Mouse (Mus musculus): ENCODE measurements at regions not wholly inside any gene's neighbourhood (a gene's known extent, or its start where the extent isn't known, plus 50 kb on each side); places are given as distances from the start of the nearest gene placed in this dataset.

DNA sequence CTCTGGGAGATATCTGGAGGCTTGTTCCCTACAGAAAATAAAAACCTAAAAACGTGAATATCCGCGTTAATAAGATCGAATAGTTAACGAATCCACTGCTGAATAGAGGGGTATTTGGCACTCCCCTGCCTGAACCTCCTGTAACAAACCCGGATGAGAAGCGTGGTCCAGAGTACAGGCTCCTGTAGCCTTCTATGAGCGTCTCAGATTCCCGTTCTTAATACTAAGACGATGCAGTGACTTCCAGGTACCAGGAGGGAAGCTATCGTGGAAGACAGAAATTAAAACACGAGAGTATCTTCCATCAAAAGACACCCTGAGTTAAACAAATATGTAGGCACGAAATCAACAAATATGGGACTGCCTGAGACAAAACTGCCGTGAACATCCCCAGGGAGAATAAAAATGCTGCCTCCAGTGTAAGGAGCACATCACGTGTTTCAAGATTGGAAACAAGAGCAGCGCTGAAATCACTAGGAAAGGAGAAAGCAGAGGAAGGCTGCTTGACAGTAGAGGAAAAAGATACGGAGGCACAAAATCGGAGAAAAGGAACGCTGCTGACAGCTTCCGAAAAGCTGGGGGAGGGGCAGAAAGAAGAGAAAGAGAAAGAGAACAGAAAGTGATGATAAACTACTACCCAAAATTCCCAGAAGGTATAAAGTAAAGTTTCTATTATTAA lies 83.6 kb upstream of the Ift57 start:
- H3K27me3 ChIP-seq (ENCODE audit: control insufficient read depth in 1 of 2, insufficient read depth in 2 of 2, low read length in 2 of 2) = peaks cover 0 to 1% of the 10 kb centered on the region in 2 experiments; a peak in 1 of 4 replicates
- H3K4me3 ChIP-seq (ENCODE audit: control insufficient read depth in 1 of 2, insufficient read depth in 1 of 2, low read depth in 2 of 2, low read length in 2 of 2) = no peak overlapping the region
- no peaks in the 10 kb centered on the region for H3K36me3 ChIP-seq (ENCODE audit: control insufficient read depth in 1 of 2, insufficient read depth in 2 of 2, low read length in 2 of 2)
- no peak overlapping the region for H3K9ac ChIP-seq (ENCODE audit: control insufficient read depth, low read depth, low read length, poor library complexity, severe bottlenecking)
- H3K9me3 ChIP-seq (replicated peaks; ENCODE audit: insufficient read depth, low read length) = no peaks in the 10 kb centered on the region
- H3K4me1 ChIP-seq (ENCODE audit: control insufficient read depth in 1 of 2, insufficient read depth in 2 of 2, low read length in 2 of 2) = no peaks in the 10 kb centered on the region
- TF ChIP-seq UBTF (IDR thresholded peaks at IDR 0.05; ENCODE audit: borderline replicate concordance, insufficient read depth, low read depth, low read length) (no peak), MYC (IDR thresholded peaks at IDR 0.05; ENCODE audit: low read depth, low read length) (no peak), POLR2AphosphoS5 (IDR thresholded peaks at IDR 0.05; ENCODE audit: borderline replicate concordance, low read depth, low read length) (no peak), EP300 (IDR thresholded peaks at IDR 0.05; ENCODE audit: low read depth in 1 of 2, low read length in 2 of 2) (no peak), E2F4 (IDR thresholded peaks at IDR 0.05; ENCODE audit: borderline replicate concordance, low read depth, low read length) (no peak), SMC3 (IDR thresholded peaks at IDR 0.05; ENCODE audit: low read depth, low read length) (no peak), JUND (IDR thresholded peaks at IDR 0.05; ENCODE audit: low read depth, low read length) (no peak)
- H3K79me2 ChIP-seq (ENCODE audit: control insufficient read depth, insufficient read depth, low read length, poor library complexity) = no peaks in the 10 kb centered on the region
- DNase-seq (ENCODE audit: low read depth, low spot score) = no peak
- no peak overlapping the region for H3K27ac ChIP-seq (ENCODE audit: control insufficient read depth, low read depth, low read length)

DNA sequence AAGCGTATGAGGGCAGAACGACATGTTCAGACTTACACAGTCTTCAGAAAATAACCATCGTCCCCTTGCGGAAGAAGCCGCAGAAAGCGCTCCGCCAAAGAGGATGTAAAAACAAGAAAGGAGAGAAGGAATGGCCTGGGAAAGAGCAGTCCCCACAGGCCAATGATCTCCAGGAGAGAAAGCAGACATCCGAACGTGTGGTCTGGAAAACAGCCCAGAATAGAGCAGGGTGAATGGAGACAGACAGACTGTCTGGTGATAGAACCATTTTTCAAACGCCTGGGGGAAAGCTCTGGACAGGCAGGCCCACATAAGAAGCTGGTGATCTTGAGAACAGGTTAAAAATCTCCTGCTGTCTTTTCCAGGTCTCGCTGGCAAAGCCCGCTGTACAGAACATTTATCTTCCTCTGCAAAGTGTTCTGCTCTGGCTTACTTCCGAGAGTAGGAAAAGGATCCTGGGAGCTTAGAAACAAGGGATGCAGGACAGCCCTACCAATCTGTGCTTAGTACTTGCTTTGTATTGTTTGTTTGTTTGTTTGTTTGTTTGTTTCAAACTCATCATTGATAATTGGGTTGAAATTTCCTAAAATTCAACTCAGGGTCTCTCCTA lies 82.7 kb upstream of the Ift57 start:
- Histone ChIP-seq H3K79me2 (ENCODE audit: control insufficient read depth, insufficient read depth, low read length, poor library complexity) (no peaks in the 10 kb centered on the region), H3K27ac (ENCODE audit: control insufficient read depth, low read depth, low read length) (no peak overlapping the region), H3K36me3 (ENCODE audit: control insufficient read depth in 1 of 2, insufficient read depth in 2 of 2, low read length in 2 of 2) (no peaks in the 10 kb centered on the region), H3K9me3 (replicated peaks; ENCODE audit: insufficient read depth, low read length) (no peaks in the 10 kb centered on the region), H3K4me3 (ENCODE audit: control insufficient read depth in 1 of 2, insufficient read depth in 1 of 2, low read depth in 2 of 2, low read length in 2 of 2) (no peak overlapping the region), H3K4me1 (ENCODE audit: control insufficient read depth in 1 of 2, insufficient read depth in 2 of 2, low read length in 2 of 2) (no peaks in the 10 kb centered on the region), H3K9ac (ENCODE audit: control insufficient read depth, low read depth, low read length, poor library complexity, severe bottlenecking) (no peak overlapping the region), H3K27me3 (ENCODE audit: control insufficient read depth in 1 of 2, insufficient read depth in 2 of 2, low read length in 2 of 2) (peaks cover 0 to 1% of the 10 kb centered on the region in 2 experiments; a peak in 2 of 4 replicates)
- no peak for DNase-seq (ENCODE audit: low read depth, low spot score)
- TF ChIP-seq HCFC1 (IDR thresholded peaks at IDR 0.05; ENCODE audit: low read depth, low read length) = no peak
- no peak for TF ChIP-seq GATA1 (IDR thresholded peaks at IDR 0.05; ENCODE audit: low read depth, low read length)
- TF ChIP-seq JUND (IDR thresholded peaks at IDR 0.05; ENCODE audit: low read depth, low read length) = no peak
- TF ChIP-seq BHLHE40 (IDR thresholded peaks at IDR 0.05; ENCODE audit: borderline replicate concordance, low read depth, low read length) = no peak
- TF ChIP-seq ELF1 (IDR thresholded peaks at IDR 0.05; ENCODE audit: low read depth, low read length) = no peak
- TF ChIP-seq USF2 (IDR thresholded peaks at IDR 0.05; ENCODE audit: borderline replicate concordance in 1 of 2, insufficient read depth in 1 of 2, low read depth in 1 of 2, low read length in 2 of 2) = no peak
- TF ChIP-seq TAL1 (IDR thresholded peaks at IDR 0.05; ENCODE audit: low read length) = no peak
- no peak for TF ChIP-seq UBTF (IDR thresholded peaks at IDR 0.05; ENCODE audit: borderline replicate concordance, insufficient read depth, low read depth, low read length)
- no peak for TF ChIP-seq USF1 (IDR thresholded peaks at IDR 0.05; ENCODE audit: low read depth, low read length)
- TF ChIP-seq SMC3 (IDR thresholded peaks at IDR 0.05; ENCODE audit: low read depth, low read length) = no peak
- TF ChIP-seq ZNF384 (IDR thresholded peaks at IDR 0.05; ENCODE audit: low read depth, low read length) = no peak
- TF ChIP-seq TCF12 (IDR thresholded peaks at IDR 0.05; ENCODE audit: low read depth, low read length) = no peak
- TF ChIP-seq NRF1 (IDR thresholded peaks at IDR 0.05; ENCODE audit: insufficient read depth, low read depth, low read length, poor library complexity, severe bottlenecking) = no peak
- TF ChIP-seq CHD2 (IDR thresholded peaks at IDR 0.05; ENCODE audit: low read length) = no peak
- TF ChIP-seq NELFE (IDR thresholded peaks at IDR 0.05; ENCODE audit: low read depth, low read length) = no peak
- TF ChIP-seq POLR2A (IDR thresholded peaks at IDR 0.05; ENCODE audit: control insufficient read depth in 1 of 2, insufficient read depth in 1 of 2, low read depth in 1 of 2, low read length in 2 of 2, poor library complexity in 1 of 2) = no peak
- TF ChIP-seq MAZ (IDR thresholded peaks at IDR 0.05; ENCODE audit: low read depth, low read length) = no peak
- TF ChIP-seq MAFK (IDR thresholded peaks at IDR 0.05; ENCODE audit: borderline replicate concordance, low read depth, low read length) = no peak

All from MEL (cell line).